Mouse (Mus musculus): ENCODE data around the gene Accsl.

DNA sequence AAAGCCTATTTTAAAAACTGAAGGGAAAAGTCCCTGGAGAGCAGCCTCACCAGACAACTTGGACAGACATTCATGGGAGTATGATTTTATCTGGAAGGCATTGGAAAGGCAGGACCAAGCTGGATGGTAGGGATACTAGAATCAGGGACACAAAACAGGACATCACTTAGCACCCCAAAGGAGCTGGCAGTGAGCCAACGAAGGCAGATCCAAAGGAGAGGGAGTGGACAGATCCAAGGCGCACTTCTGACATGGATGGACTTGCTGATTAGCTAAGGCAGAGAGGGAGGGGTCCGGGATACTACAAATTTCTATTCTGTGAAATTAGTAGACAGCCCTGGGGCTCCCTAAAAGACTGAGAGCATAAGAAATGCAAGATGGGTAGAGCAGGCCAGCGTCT is 63.4 kb downstream of the Accsl start:
- TF ChIP-seq POLR2A (IDR thresholded peaks at IDR 0.05; ENCODE audit: insufficient read length, low read depth) (no peak), USF1 (IDR thresholded peaks at IDR 0.05; ENCODE audit: low read depth) (no peak), CEBPB (IDR thresholded peaks at IDR 0.05; ENCODE audit: insufficient read depth, poor library complexity, severe bottlenecking) (no peak), TCF12 (IDR thresholded peaks at IDR 0.05; ENCODE audit: insufficient read depth, poor library complexity, severe bottlenecking) (no peak), E2F4 (IDR thresholded peaks at IDR 0.05; ENCODE audit: insufficient read depth) (no peak), MAX (IDR thresholded peaks at IDR 0.05; ENCODE audit: low read depth) (no peak), MYOG (IDR thresholded peaks at IDR 0.05; ENCODE audit: control insufficient read depth in 1 of 3, insufficient read depth in 1 of 3, insufficient read length in 2 of 3, low read depth in 2 of 3) (no peak), POLR2AphosphoS2 (IDR thresholded peaks at IDR 0.05; ENCODE audit: insufficient read length, low read depth) (no peak), MYOD1 (IDR thresholded peaks at IDR 0.05; ENCODE audit: control insufficient read depth in 1 of 3, insufficient read length in 2 of 3, low read depth in 2 of 3) (no peak), TCF3 (IDR thresholded peaks at IDR 0.05; ENCODE audit: insufficient read length, low read depth) (no peak), SRF (IDR thresholded peaks at IDR 0.05; ENCODE audit: control insufficient read depth, insufficient read length, low read depth) (no peak)
